30 mouse cellular contexts compared by ENCODE assay signal in genomic region chr12:72115686-72116345, GRCm38 (mm10). TPM values are rescaled to one million over a fixed set of nuclear protein-coding genes. Genes with fewer than 3 reads are reported as not detected.
DNase-seq lines count a peak whose midpoint lies in the region; ATAC-seq and TF ChIP-seq lines count a peak whose summit lies in the region.
"Had no signal": no experiment of that assay in that cellular context is flagged by ENCODE, and none has a peak within 500 bp of the region (broad histone marks: within the 10 kb centered on the region; RNA-seq: fewer than 3 reads in every experiment).

No protein-coding gene starts in this region.

- TF ChIP-seq POLR2A in lung, adult 2 months (IDR thresholded peaks at IDR 0.05; ENCODE audit: borderline replicate concordance, extremely low read depth, low read depth, low read length): no peak

- no peaks in the 10 kb centered on the region for H3K27me3 ChIP-seq in midbrain, embryonic 11.5 days (ENCODE audit: control insufficient read depth, insufficient read depth, low read length)
- H3K27me3 ChIP-seq: embryonic facial prominence, embryonic 13.5 days; forebrain, embryonic 12.5 days; forebrain, embryonic 15.5 days; hindbrain, embryonic 13.5 days; intestine, embryonic 15.5 days had no signal

- intact Hi-C loops in gastrocnemius, postnatal 14 days (cut with DNase I; ENCODE audit: low total_unique reads): no loop called here

- in situ Hi-C loops in ES-E14 (cut with MboI; ENCODE audit: low sequenced_read_pairs in 2 of 2, unreplicated experiment in 2 of 2): loop anchor here in 1 of 2 experiments (25.0 kb wide), 1 partner anchor 321 kb away; the partner anchor contains the start of gene Lrrc9

- no peaks in the 10 kb centered on the region for H3K9me3 ChIP-seq in ES-E14 (ENCODE audit: control insufficient read depth, insufficient read depth, low read depth, low read length)
- no peaks in the 10 kb centered on the region for H3K9me3 ChIP-seq in midbrain, embryonic 11.5 days (ENCODE audit: control insufficient read depth, low read length)
- H3K9me3 ChIP-seq: embryonic facial prominence, embryonic 10.5 days; embryonic facial prominence, embryonic 13.5 days; forebrain, embryonic 12.5 days; forebrain, embryonic 15.5 days; G1E; hindbrain, embryonic 10.5 days; hindbrain, embryonic 13.5 days; intestine, embryonic 15.5 days had no signal

- peak; percentile 12 for DNase-seq in gastrocnemius, adult 18-20 months (ENCODE audit: low spot score)
- no peak for DNase-seq in gastrocnemius, postnatal 14 days
- DNase-seq in lung, postnatal 10 days: peak; percentile 11
- DNase-seq in lung, adult 2 months: no peak
- peak; percentile 45 for DNase-seq in ES-E14 (ENCODE audit: low read depth, low spot score)
- DNase-seq in midbrain, embryonic 11.5 days (ENCODE audit: low spot score, missing footprints): no peak
- no peak for DNase-seq in layer of hippocampus, postnatal 14 days (ENCODE audit: low spot score in 2 of 2)
- DNase-seq: adrenal gland, postnatal 10 days; B cell, adult 2 months; cerebellum, adult 11 months; cerebellum, adult 2 months; cerebellum, adult 9-11 months; cerebellum, postnatal 25 days; embryo, embryonic 11 days; gastrocnemius, postnatal 36 days; kidney, adult 11 months; kidney, adult 8-10 months had no signal

- peak overlapping the region; percentile 56; the same call in 1 of the 2 replicates for H3K9ac ChIP-seq in ES-E14 (ENCODE audit: insufficient read depth, low read depth, low read length, poor library complexity, severe bottlenecking)
- H3K9ac ChIP-seq in midbrain, embryonic 11.5 days (ENCODE audit: low read length): no peak overlapping the region
- H3K9ac ChIP-seq: embryonic facial prominence, embryonic 13.5 days; forebrain, embryonic 12.5 days; forebrain, embryonic 15.5 days; hindbrain, embryonic 13.5 days; intestine, embryonic 15.5 days had no signal

- H3K36me3 ChIP-seq in ES-E14 (ENCODE audit: control insufficient read depth, insufficient read depth, low read length, poor library complexity, severe bottlenecking): no peaks in the 10 kb centered on the region
- no peaks in the 10 kb centered on the region for H3K36me3 ChIP-seq in midbrain, embryonic 11.5 days (ENCODE audit: control insufficient read depth, insufficient read depth, low read length)
- H3K36me3 ChIP-seq: embryonic facial prominence, embryonic 10.5 days; embryonic facial prominence, embryonic 13.5 days; forebrain, embryonic 12.5 days; forebrain, embryonic 15.5 days; G1E; hindbrain, embryonic 10.5 days; hindbrain, embryonic 13.5 days; intestine, embryonic 15.5 days had no signal

- H3K4me2 ChIP-seq in midbrain, embryonic 11.5 days: no peak overlapping the region
- H3K4me2 ChIP-seq: embryonic facial prominence, embryonic 13.5 days; forebrain, embryonic 12.5 days; forebrain, embryonic 15.5 days; heart, embryonic 11.5 days; hindbrain, embryonic 13.5 days; intestine, embryonic 15.5 days had no signal

- 65% methylated on average over 21 of the region's 23 CpGs for WGBS in lung, adult 2 months
- 83% methylated on average over 17 of the region's 23 CpGs for WGBS in midbrain, embryonic 11.5 days

- TF ChIP-seq CTCF in lung, adult 2 months (IDR thresholded peaks at IDR 0.05; ENCODE audit: insufficient read depth, low read length): no peak

- no peak overlapping the region for H3K4me3 ChIP-seq in lung, adult 2 months (replicated peaks; ENCODE audit: extremely low read depth, low read depth, low read length)
- H3K4me3 ChIP-seq in ES-E14 (ENCODE audit: insufficient read depth in 1 of 2, low read depth in 1 of 2, low read length in 2 of 2, poor library complexity in 1 of 2, severe bottlenecking in 1 of 2): peak overlapping the region; percentile 45 to 69
- no peak overlapping the region for H3K4me3 ChIP-seq in midbrain, embryonic 11.5 days (ENCODE audit: low read depth, low read length)
- H3K4me3 ChIP-seq: embryonic facial prominence, embryonic 10.5 days; embryonic facial prominence, embryonic 13.5 days; erythroblast, embryonic 14.5 days; forebrain, embryonic 12.5 days; forebrain, embryonic 15.5 days; hindbrain, embryonic 10.5 days; hindbrain, embryonic 13.5 days; intestine, embryonic 15.5 days had no signal

- no peak for ATAC-seq in midbrain, embryonic 11.5 days (ENCODE audit: low FRiP score)
- ATAC-seq: activated CD4-positive, CD25-positive, alpha-beta regulatory T cell, adult 4 months; forebrain, embryonic 15.5 days; hindbrain, embryonic 16.5 days; intestine, embryonic 15.5 days; Patski had no signal

- H3K27ac ChIP-seq in ES-E14 (ENCODE audit: insufficient read depth, low read depth, low read length, poor library complexity, severe bottlenecking): peak overlapping the region; percentile 24; the same call in 1 of the 2 replicates
- no peak overlapping the region for H3K27ac ChIP-seq in midbrain, embryonic 11.5 days (ENCODE audit: low read depth, low read length)
- H3K27ac ChIP-seq: embryonic facial prominence, embryonic 10.5 days; embryonic facial prominence, embryonic 13.5 days; forebrain, embryonic 12.5 days; forebrain, embryonic 15.5 days; hindbrain, embryonic 10.5 days; hindbrain, embryonic 13.5 days; intestine, embryonic 15.5 days had no signal

- no peaks in the 10 kb centered on the region for H3K4me1 ChIP-seq in lung, adult 2 months (ENCODE audit: control insufficient read depth, insufficient read depth, low read length)
- peaks cover 0 to 5% of the 10 kb centered on the region in 2 experiments; a peak in 2 of 4 replicates for H3K4me1 ChIP-seq in ES-E14 (ENCODE audit: control insufficient read depth in 2 of 2, insufficient read depth in 2 of 2, low read length in 2 of 2, poor library complexity in 1 of 2)
- H3K4me1 ChIP-seq in midbrain, embryonic 11.5 days (ENCODE audit: control insufficient read depth, insufficient read depth, low read length): no peaks in the 10 kb centered on the region
- H3K4me1 ChIP-seq: embryonic facial prominence, embryonic 10.5 days; embryonic facial prominence, embryonic 13.5 days; forebrain, embryonic 12.5 days; forebrain, embryonic 15.5 days; hindbrain, embryonic 10.5 days; hindbrain, embryonic 13.5 days; intestine, embryonic 15.5 days had no signal

TF ChIP-seq in ES-E14, 5 proteins besides CTCF, POLR2A, EP300 and RAD21:
- no peak for TF ChIP-seq HCFC1 (IDR thresholded peaks at IDR 0.05; ENCODE audit: borderline replicate concordance, insufficient read depth, low read length)
- TF ChIP-seq ZNF384 (IDR thresholded peaks at IDR 0.05; ENCODE audit: low read depth, low read length): no peak
- TF ChIP-seq CHD2 (IDR thresholded peaks at IDR 0.05; ENCODE audit: low read depth, low read length): no peak
- no peak for TF ChIP-seq ZC3H11A (IDR thresholded peaks at IDR 0.05; ENCODE audit: borderline replicate concordance, low read depth, low read length)
- no peak for TF ChIP-seq MAFK (IDR thresholded peaks at IDR 0.05; ENCODE audit: insufficient read depth, low read depth, low read length)
TF ChIP-seq in ES-E14: peak in this region for 0.

RNA-seq across cellular contexts. Expression of gene Jkamp, which starts 30.4 kb away (rescaled TPM):
- total RNA-seq in gastrocnemius, adult 18-20 months (2021): 10 to 100 TPM; 10.4 to 13.7 TPM
- total RNA-seq in gastrocnemius, postnatal 14 days (2021): 10 to 100 TPM; 14.9 to 16.2 TPM
- polyA plus RNA-seq in lung, adult 2 months (2012; rRNA removed): 56.7 and 81.7 TPM in 2 replicates
- 33.2 and 48.3 TPM in 2 replicates for total RNA-seq in ES-E14 (2012; rRNA removed)
- polyA plus RNA-seq in midbrain, embryonic 11.5 days (2014; fragmentation: Nextera tagmentation; extraction: Ambion mirVana): 58.5 and 65.6 TPM in 2 replicates
- total RNA-seq in layer of hippocampus, postnatal 14 days (2021): 10 to 100 TPM; 55.2 to 56.1 TPM

RNA-seq across cellular contexts. Expression of gene L3hypdh, which starts 30.6 kb away (rescaled TPM):
- total RNA-seq in gastrocnemius, adult 18-20 months (2021): under 1 TPM; 0.76 to 0.80 TPM
- total RNA-seq in gastrocnemius, postnatal 14 days (2021): 1 to 10 TPM; 2.7 to 3.1 TPM
- 10.5 and 14.0 TPM in 2 replicates for polyA plus RNA-seq in lung, adult 2 months (2012; rRNA removed)
- 1.8 and 3.0 TPM in 2 replicates for total RNA-seq in ES-E14 (2012; rRNA removed)
- 8.5 and 9.6 TPM in 2 replicates for polyA plus RNA-seq in midbrain, embryonic 11.5 days (2014; fragmentation: Nextera tagmentation; extraction: Ambion mirVana)
- total RNA-seq in layer of hippocampus, postnatal 14 days (2021): 1 to 10 TPM; 4.5 to 5.0 TPM
- polyA plus RNA-seq: erythroblast, embryonic 14.5 days had no signal

RNA-seq across cellular contexts. Expression of gene Gpr135, which starts 44.9 kb away (rescaled TPM):
- total RNA-seq in gastrocnemius, adult 18-20 months (2021): under 1 TPM in 1 of 2 experiments, not detected in 1; 0.17 TPM
- total RNA-seq in gastrocnemius, postnatal 14 days (2021): under 1 TPM; 0.38 to 0.43 TPM
- 1.4 and 1.9 TPM in 2 replicates for polyA plus RNA-seq in lung, adult 2 months (2012; rRNA removed)
- total RNA-seq in ES-E14 (2012; rRNA removed): 2.7 and 4.2 TPM in 2 replicates
- 0.57 and 1.2 TPM in 2 replicates for polyA plus RNA-seq in midbrain, embryonic 11.5 days (2014; fragmentation: Nextera tagmentation; extraction: Ambion mirVana)
- 10 to 100 TPM; 13.5 to 13.8 TPM for total RNA-seq in layer of hippocampus, postnatal 14 days (2021)
- total RNA-seq: G1E had no signal
- polyA plus RNA-seq: activated CD4-positive, CD25-positive, alpha-beta regulatory T cell, adult 4 months; erythroblast, embryonic 14.5 days; G1E had no signal

Comparison
In these comparisons a context has a peak if more than half of its experiments do, and no peak if none do; other contexts are left out.
1. DNase-seq: peak in gastrocnemius, adult 18-20 months (single experiment), lung, postnatal 10 days (single experiment) and ES-E14 (single experiment); none in gastrocnemius, postnatal 14 days (single experiment), lung, adult 2 months (single experiment), midbrain, embryonic 11.5 days (single experiment) and layer of hippocampus, postnatal 14 days (0 of 2).
2. H3K4me3 ChIP-seq: peak in ES-E14 (2 of 2); none in lung, adult 2 months (single experiment) and midbrain, embryonic 11.5 days (single experiment).